Mouse (Mus musculus) lung, postnatal 0 days (tissue): Measurements from ENCODE around the gene Ggta1.

Experiments
- CTCF ChIP-seq: IDR thresholded peaks from 2 replicates; pipeline ENCODE4 v1.5.1; 2016; ENCODE audit warnings: antibody characterized with exemption, mild to moderate bottlenecking
- EP300 ChIP-seq: IDR thresholded peaks from 2 replicates; pipeline ENCODE4 v1.6.1; 2016; ENCODE audit warnings: antibody characterized with exemption, mild to moderate bottlenecking, control low read depth

GRCm38 (mm10) chr2:35468276-35468675, 5.2 kb upstream of the Ggta1 start:
- TF ChIP-seq CTCF (no peak), EP300 (no peak)
